Mouse (Mus musculus): ENCODE results near the gene Hmgcl. TPM values are rescaled to one million over a fixed set of nuclear protein-coding genes. Genes with fewer than 3 reads are reported as not detected.

Gene Hmgcl
- 46.4 and 53.1 TPM in 2 replicates for polyA plus RNA-seq (2012; rRNA removed)

- peak; percentile 97 for DNase-seq
Measured at GRCm38 (mm10) chr4:135946278-135946658, at the start of gene Hmgcl. Gene Hmgcl, plus strand, starts transcription at chr4:135946448.

GRCm38 (mm10) chr4:135898380-135899049 lies 47.7 kb upstream of the Hmgcl start:
- peak overlapping the region; percentile 21; the same call in 1 of the 2 replicates for H3K27ac ChIP-seq (ENCODE audit: control insufficient read depth, insufficient read depth, low read length)
- no peaks in the 10 kb centered on the region for H3K27me3 ChIP-seq (ENCODE audit: control insufficient read depth, insufficient read depth, low read length)
- H3K36me3 ChIP-seq (ENCODE audit: control insufficient read depth, insufficient read depth, low read length): no peaks in the 10 kb centered on the region
- no peak for TF ChIP-seq POLR2A (IDR thresholded peaks at IDR 0.05; ENCODE audit: control insufficient read depth, extremely low read depth, insufficient read depth, low read length, poor library complexity)
- TF ChIP-seq CTCF (IDR thresholded peaks at IDR 0.05; ENCODE audit: borderline replicate concordance, control insufficient read depth, extremely low read depth, insufficient read depth, low read length, poor library complexity): no peak
- peaks cover 40% of the 10 kb centered on the region for H3K4me1 ChIP-seq (replicated peaks; ENCODE audit: control insufficient read depth, insufficient read depth, low read length)
- DNase-seq: peak; percentile 61
- 13% methylated on average over 9 of the region's 9 CpGs for WGBS
- no peak overlapping the region for H3K4me3 ChIP-seq (ENCODE audit: control insufficient read depth, insufficient read depth, low read length)

More at GRCm38 (mm10) chr4:135946278-135946658, at the start of gene Hmgcl:
- no peaks in the 10 kb centered on the region; the same call in 1 of the 2 replicates for H3K36me3 ChIP-seq (ENCODE audit: control insufficient read depth, insufficient read depth, low read length)
- TF ChIP-seq POLR2A (IDR thresholded peaks at IDR 0.05; ENCODE audit: control insufficient read depth, extremely low read depth, insufficient read depth, low read length, poor library complexity): peak; percentile 72; the same call in 1 of the 2 replicates
- TF ChIP-seq CTCF (IDR thresholded peaks at IDR 0.05; ENCODE audit: borderline replicate concordance, control insufficient read depth, extremely low read depth, insufficient read depth, low read length, poor library complexity): no peak
- H3K4me1 ChIP-seq (replicated peaks; ENCODE audit: control insufficient read depth, insufficient read depth, low read length): peaks cover 13% of the 10 kb centered on the region
- H3K27me3 ChIP-seq (ENCODE audit: control insufficient read depth, insufficient read depth, low read length): no peaks in the 10 kb centered on the region
- no peak within 1 kb of the TSS for H3K27ac ChIP-seq (ENCODE audit: control insufficient read depth, insufficient read depth, low read length)
- WGBS: 0% methylated on average over 23 of the region's 23 CpGs
- H3K4me3 ChIP-seq (ENCODE audit: control insufficient read depth, insufficient read depth, low read length): peak within 1 kb of the TSS; percentile 95

GRCm38 (mm10) chr4:135899050-135899448 lies 47.2 kb upstream of the Hmgcl start:
- H3K27me3 ChIP-seq (ENCODE audit: control insufficient read depth, insufficient read depth, low read length): no peaks in the 10 kb centered on the region
- H3K36me3 ChIP-seq (ENCODE audit: control insufficient read depth, insufficient read depth, low read length): no peaks in the 10 kb centered on the region
- DNase-seq: no peak
- no peak overlapping the region for H3K27ac ChIP-seq (ENCODE audit: control insufficient read depth, insufficient read depth, low read length)
- 51% methylated on average over 7 of the region's 7 CpGs for WGBS
- H3K4me1 ChIP-seq (replicated peaks; ENCODE audit: control insufficient read depth, insufficient read depth, low read length): peaks cover 39% of the 10 kb centered on the region
- H3K4me3 ChIP-seq (ENCODE audit: control insufficient read depth, insufficient read depth, low read length): no peak overlapping the region
- no peak for TF ChIP-seq POLR2A (IDR thresholded peaks at IDR 0.05; ENCODE audit: control insufficient read depth, extremely low read depth, insufficient read depth, low read length, poor library complexity)
- no peak for TF ChIP-seq CTCF (IDR thresholded peaks at IDR 0.05; ENCODE audit: borderline replicate concordance, control insufficient read depth, extremely low read depth, insufficient read depth, low read length, poor library complexity)

- H3K4me1 ChIP-seq (replicated peaks; ENCODE audit: control insufficient read depth, insufficient read depth, low read length): peaks cover 31% of the 10 kb centered on the region
- 33% methylated on average over 5 of the region's 5 CpGs for WGBS
- H3K4me3 ChIP-seq (ENCODE audit: control insufficient read depth, insufficient read depth, low read length): no peak overlapping the region
- no peaks in the 10 kb centered on the region for H3K36me3 ChIP-seq (ENCODE audit: control insufficient read depth, insufficient read depth, low read length)
- no peak for DNase-seq
- H3K27me3 ChIP-seq (ENCODE audit: control insufficient read depth, insufficient read depth, low read length): no peaks in the 10 kb centered on the region
- H3K27ac ChIP-seq (ENCODE audit: control insufficient read depth, insufficient read depth, low read length): no peak overlapping the region
- TF ChIP-seq CTCF (IDR thresholded peaks at IDR 0.05; ENCODE audit: borderline replicate concordance, control insufficient read depth, extremely low read depth, insufficient read depth, low read length, poor library complexity) (no peak), POLR2A (IDR thresholded peaks at IDR 0.05; ENCODE audit: control insufficient read depth, extremely low read depth, insufficient read depth, low read length, poor library complexity) (no peak)
Measured at GRCm38 (mm10) chr4:135900008-135900407, 46.2 kb upstream of the Hmgcl start.

- H3K27ac ChIP-seq (ENCODE audit: control insufficient read depth, insufficient read depth, low read length): peak overlapping the region; percentile 35; the same call in 1 of the 2 replicates
Measured at GRCm38 (mm10) chr4:135902606-135903242, 43.5 kb upstream of the Hmgcl start.

GRCm38 (mm10) chr4:135904810-135905209 lies 41.4 kb upstream of the Hmgcl start:
- TF ChIP-seq POLR2A (IDR thresholded peaks at IDR 0.05; ENCODE audit: control insufficient read depth, extremely low read depth, insufficient read depth, low read length, poor library complexity): no peak
- TF ChIP-seq CTCF (IDR thresholded peaks at IDR 0.05; ENCODE audit: borderline replicate concordance, control insufficient read depth, extremely low read depth, insufficient read depth, low read length, poor library complexity): no peak
- 17% methylated on average over 1 of the region's 1 CpGs for WGBS
- no peak overlapping the region for H3K27ac ChIP-seq (ENCODE audit: control insufficient read depth, insufficient read depth, low read length)
- no peak for DNase-seq
- no peaks in the 10 kb centered on the region for H3K27me3 ChIP-seq (ENCODE audit: control insufficient read depth, insufficient read depth, low read length)
- H3K4me1 ChIP-seq (replicated peaks; ENCODE audit: control insufficient read depth, insufficient read depth, low read length): peaks cover 5% of the 10 kb centered on the region; the same call in 1 of the 2 replicates
- no peak overlapping the region for H3K4me3 ChIP-seq (ENCODE audit: control insufficient read depth, insufficient read depth, low read length)
- no peaks in the 10 kb centered on the region for H3K36me3 ChIP-seq (ENCODE audit: control insufficient read depth, insufficient read depth, low read length)

More at GRCm38 (mm10) chr4:135902606-135903242, 43.5 kb upstream of the Hmgcl start:
- no peaks in the 10 kb centered on the region for H3K27me3 ChIP-seq (ENCODE audit: control insufficient read depth, insufficient read depth, low read length)
- no peaks in the 10 kb centered on the region for H3K36me3 ChIP-seq (ENCODE audit: control insufficient read depth, insufficient read depth, low read length)
- peaks cover 12% of the 10 kb centered on the region for H3K4me1 ChIP-seq (replicated peaks; ENCODE audit: control insufficient read depth, insufficient read depth, low read length)
- DNase-seq: no peak
- 82% methylated on average over 4 of the region's 4 CpGs for WGBS
- TF ChIP-seq POLR2A (IDR thresholded peaks at IDR 0.05; ENCODE audit: control insufficient read depth, extremely low read depth, insufficient read depth, low read length, poor library complexity): no peak
- TF ChIP-seq CTCF (IDR thresholded peaks at IDR 0.05; ENCODE audit: borderline replicate concordance, control insufficient read depth, extremely low read depth, insufficient read depth, low read length, poor library complexity): no peak
- H3K4me3 ChIP-seq (ENCODE audit: control insufficient read depth, insufficient read depth, low read length): no peak overlapping the region
